Mouse (Mus musculus): Measurements from ENCODE around the gene Tgfbr3.
"Not testable (repeated sequence)": the region's sequence is repeated elsewhere in the genome, so short reads cannot be mapped to it uniquely, and the experiment has no call there.

Gene Tgfbr3

GRCm38 (mm10) chr5:107237971-107238426, 51.4 kb downstream of the Tgfbr3 start:
- DNase-seq = peak in 1 of 2 experiments; percentile 22

- DNase-seq = peak; percentile 63 to 64
These were observed 52.5 kb downstream of the Tgfbr3 start for GRCm38 (mm10) chr5:107236975-107237374.

GRCm38 (mm10) chr5:107236039-107236438, 53.4 kb downstream of the Tgfbr3 start:
- DNase-seq = no peak

DNA sequence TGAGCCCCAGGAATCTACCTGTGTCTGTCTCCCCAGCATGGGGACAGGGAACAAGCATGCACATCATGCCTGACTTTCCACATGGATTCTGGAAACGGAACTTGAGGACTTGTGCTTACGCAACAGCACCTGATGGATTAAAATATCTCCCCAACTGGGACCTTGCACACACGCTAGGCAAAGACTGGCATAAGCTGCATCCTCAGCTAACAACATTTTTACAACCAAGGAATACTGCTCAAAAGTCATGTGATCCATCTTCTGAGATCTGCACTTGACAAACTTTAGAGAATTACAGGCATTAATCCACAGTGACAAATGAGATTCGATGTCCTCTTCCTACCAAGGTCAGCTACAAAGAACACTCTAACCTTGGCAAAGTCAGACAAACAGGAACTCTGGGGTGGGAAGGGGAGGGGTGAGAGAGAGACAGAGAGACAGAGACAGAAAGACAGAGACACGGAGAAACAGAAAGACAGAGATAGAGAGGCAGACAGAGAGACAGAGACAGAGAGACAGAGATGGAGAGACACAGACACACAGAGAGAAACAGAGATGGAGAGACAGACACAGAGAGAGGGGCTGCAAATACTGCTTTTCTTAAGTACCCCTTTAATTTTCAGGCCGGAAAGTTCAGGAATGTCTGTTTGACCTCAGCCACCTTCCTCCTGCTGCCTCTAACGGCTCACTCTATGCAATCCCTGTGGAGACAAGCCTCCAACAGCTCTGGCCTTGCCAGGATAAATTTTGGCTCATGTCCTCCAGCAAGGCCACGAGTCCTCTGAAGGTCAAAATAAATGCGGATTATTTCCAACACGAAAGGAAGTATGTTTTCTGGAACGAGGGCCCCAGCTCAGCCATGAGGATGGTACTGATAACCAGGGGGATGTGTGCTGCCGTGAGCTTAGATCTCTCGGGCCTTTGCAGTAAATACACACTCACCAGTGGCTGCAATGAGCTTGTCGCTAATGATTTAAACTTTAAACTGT, 55.8 kb downstream of the Tgfbr3 start:
- DNase-seq = peak; percentile 56 to 57

- no peak for DNase-seq
These were observed 59.2 kb downstream of the Tgfbr3 start for GRCm38 (mm10) chr5:107230189-107230588.

DNA sequence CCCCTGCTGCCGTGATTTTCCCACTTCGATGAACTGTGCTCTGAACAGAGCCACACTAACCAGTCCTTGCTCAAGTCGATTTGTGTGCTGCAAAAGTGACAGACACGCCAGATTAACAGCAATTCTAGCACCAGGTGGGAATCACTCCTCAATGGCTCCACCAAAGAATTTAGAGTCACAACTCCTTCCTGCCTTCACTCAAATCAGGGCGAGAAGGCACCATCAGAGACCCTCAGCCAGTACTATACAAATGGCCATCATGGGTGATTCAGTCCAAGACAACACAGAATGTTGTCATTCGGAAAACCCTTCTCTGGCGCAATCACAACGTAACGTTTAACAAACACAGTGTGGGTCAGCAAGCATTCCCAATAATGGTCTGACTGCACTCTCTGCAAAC, 60.4 kb downstream of the Tgfbr3 start:
- no peak for DNase-seq

- DNase-seq = no peak
These were observed 61.8 kb downstream of the Tgfbr3 start for GRCm38 (mm10) chr5:107227580-107227979.

DNA sequence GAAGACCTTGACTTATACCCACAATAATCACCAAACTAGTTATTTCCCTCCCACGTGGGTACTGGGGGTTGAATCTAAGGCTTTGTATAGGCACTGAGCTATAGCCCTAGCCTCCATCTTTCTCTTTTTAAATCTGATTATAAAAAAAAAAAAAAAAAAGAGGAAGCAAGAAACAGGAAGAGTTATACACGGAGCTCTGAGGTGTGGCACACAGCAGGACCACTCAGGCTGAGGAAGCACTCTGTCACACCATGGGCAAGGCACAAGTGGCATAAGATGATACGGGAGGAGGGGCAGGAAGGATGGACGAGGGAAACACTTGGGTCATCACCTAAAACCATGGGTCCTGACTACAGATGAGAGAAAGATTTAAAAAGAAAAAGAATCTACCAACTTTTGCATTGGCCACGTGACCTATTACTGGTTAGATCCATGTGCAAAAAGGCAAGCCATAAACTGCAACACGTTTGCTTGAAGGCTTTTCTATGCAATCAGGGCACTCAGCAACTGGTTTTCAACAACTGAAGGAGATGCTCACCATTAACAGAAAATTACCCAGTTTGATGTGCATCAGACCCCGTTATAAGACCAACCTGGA, 64.5 kb downstream of the Tgfbr3 start:
- no peak for DNase-seq

DNA sequence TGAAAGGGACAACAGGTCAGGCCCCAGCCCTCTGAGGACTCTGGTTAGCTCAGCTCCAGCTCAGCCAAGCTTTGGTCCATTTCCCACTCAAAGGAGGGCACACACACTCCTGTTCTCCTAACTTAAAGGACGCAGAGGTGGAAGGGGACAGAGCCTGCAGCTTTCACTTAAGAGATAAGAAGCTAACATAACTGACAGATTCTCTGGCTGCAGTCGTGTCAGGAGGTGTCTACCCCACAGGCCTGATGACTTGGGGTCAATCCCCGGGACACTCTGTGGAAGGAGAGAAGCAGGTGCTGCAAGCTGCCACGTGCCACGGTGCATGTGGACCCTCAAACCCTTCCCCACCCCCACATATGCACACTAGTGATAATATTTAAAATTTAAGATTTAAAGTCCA, 65.3 kb downstream of the Tgfbr3 start:
- no peak for DNase-seq

DNA sequence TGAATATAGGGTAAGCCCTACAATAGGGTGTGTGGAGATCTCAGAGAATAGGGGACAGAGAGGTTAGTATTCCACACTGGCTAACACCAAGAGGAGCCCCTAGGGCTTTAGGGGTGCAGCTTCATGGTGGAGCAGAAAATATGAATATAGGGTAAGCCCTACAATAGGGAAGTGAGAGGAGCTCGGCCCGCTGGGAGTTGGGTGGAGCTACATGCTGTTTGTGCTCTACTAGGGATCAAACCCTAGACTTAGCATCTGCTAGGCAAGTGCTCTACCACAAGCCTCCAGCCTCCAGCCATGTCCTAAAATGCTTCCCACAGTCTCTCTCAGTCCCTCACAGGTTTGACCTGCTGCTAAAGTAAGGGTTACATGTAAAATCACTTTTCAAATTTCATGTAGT, 65.9 kb downstream of the Tgfbr3 start:
- DNase-seq = not testable (repeated sequence)

DNA sequence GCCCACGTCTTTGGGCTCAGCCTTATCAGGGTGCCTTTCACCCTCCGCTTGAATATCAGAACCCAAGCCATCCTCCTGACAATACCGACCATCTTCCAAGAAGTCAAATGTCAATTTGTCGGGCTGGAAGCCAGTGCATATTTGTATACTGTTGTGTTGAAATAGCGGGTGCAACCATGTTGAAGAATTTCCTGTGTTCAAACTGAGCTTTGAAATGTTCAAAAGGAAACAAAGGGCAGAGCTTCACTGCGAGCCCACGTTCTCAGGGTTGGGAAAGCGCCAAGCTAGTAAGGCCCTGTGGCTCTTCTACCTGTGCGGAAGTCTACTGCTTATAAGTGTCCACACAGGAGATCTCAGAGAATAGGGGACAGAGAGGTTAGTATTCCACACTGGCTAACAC, 66.4 kb downstream of the Tgfbr3 start:
- DNase-seq = peak in 1 of 2 experiments; percentile 26

- DNase-seq = no peak
These were observed 66.8 kb downstream of the Tgfbr3 start for GRCm38 (mm10) chr5:107222670-107223005.

DNA sequence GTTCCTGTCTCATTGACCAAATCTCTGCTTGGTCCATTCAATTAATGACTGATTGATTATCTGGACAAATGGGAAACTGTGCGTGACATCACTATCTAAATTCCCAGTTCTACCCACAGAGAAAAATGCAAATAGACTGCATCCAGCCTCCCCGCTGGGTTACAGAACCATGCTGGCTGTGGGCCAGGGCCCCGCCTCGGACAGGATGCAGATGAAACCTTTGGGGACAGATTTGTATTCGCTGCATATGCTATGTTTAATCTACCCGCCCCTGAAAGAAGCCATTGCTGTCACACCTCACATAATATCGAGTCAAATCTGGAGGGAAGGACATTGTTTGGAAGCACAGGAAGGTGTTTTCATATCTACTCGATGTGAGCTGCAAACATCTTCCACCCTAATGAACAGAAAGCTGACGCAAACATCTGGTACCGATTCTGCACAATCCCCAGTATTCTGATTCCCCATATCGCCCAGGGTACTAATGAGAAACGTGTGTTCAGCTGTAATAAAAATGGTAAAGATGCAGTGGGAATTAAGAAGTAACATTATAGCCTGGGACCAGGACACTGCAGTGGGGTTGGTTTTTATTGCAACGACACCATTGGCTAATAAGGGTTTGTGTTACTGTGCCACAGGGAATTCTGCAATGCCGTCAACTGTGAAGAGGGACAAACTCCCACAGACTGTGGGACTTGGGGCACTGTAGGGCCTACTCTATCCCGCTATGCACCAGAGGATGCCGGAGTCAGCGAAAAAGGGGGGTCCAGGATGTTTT, 67.3 kb downstream of the Tgfbr3 start:
- DNase-seq = peak; percentile 43 to 82

GRCm38 (mm10) chr5:107220936-107221335, 68.5 kb downstream of the Tgfbr3 start:
- no peak for DNase-seq

DNA sequence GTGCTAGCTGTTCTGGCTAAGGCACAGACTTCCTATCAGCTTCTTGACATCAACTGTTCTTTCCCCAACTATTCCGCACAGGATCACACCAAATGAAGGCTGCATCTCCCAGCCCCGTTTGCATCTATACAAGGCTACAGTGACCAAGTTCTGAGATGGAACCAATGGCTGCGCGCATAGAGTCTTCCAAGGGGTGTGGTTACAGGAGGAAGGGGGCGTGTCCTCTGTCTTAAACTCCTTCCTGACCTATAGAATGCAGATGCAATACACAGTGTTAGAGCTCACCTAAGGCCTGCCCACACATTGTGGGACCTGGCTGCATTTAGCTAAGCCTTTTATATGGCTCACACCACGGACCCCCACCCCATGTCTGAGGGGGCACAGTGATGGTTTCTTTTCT, 69.5 kb downstream of the Tgfbr3 start:
- no peak for DNase-seq

- DNase-seq = no peak
These were observed 70.1 kb downstream of the Tgfbr3 start for GRCm38 (mm10) chr5:107219318-107219717.

DNA sequence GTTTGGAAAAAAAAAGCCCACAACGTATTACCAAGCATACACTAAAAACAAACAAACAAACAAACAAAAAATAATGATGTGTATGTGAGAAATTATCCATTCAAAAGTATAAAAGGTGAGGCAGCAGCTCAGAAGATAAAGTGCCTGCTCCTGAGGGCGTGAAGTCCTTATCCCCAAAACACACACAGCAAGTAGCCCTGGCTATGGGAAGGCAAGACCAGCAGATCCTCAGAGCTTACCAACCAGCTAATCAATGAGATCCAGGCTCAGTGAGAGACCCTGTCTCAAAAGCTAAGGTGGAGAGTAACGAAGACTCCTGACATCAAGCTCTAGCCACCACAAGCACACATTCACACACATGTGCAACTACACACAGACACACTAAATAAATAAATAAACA, 70.8 kb downstream of the Tgfbr3 start:
- DNase-seq = no peak

- peak; percentile 34 to 37 for DNase-seq
These were observed 72.3 kb downstream of the Tgfbr3 start for GRCm38 (mm10) chr5:107217139-107217538.

GRCm38 (mm10) chr5:107213373-107214132, 75.9 kb downstream of the Tgfbr3 start:
- no peak for DNase-seq

GRCm38 (mm10) chr5:107211830-107212370, 77.5 kb downstream of the Tgfbr3 start:
- DNase-seq = no peak

GRCm38 (mm10) chr5:107210040-107210439, 79.4 kb downstream of the Tgfbr3 start:
- no peak for DNase-seq

DNA sequence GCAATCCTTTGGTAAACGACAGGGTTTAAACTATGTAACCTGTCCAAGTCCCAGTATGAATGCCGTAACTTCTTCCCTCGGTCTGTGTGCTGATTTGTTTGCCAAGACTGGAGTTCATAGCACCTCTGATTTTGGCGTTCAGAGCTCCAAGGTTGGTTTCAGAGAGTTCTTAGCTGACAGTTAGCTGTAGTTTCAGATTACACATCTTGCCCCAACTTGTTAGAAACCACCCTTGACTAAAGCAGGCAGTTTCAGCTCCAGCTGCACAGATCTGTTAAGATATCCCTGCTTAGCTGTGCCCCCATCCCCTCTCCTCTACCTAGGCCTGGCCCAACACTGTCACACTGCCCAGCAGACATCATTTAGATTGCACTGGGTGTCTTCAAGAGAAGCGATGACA, 81.5 kb downstream of the Tgfbr3 start:
- DNase-seq = no peak

All from kidney, postnatal 36 days (tissue).